Mouse (Mus musculus): ENCODE data around the gene Snapin.
A peak's percentile ranks its signal among the peaks of the same experiment; 100 is the strongest.

The Snapin gene

GRCm38 (mm10) chr3:90454931-90455330 is 35.9 kb downstream of the Snapin start:
- no peak for DNase-seq (ENCODE audit: low read depth, low spot score)

GRCm38 (mm10) chr3:90451396-90452095 is 39.3 kb downstream of the Snapin start:
- no peak for DNase-seq (ENCODE audit: low read depth, low spot score)

GRCm38 (mm10) chr3:90450874-90451273 is 40.0 kb downstream of the Snapin start:
- DNase-seq (ENCODE audit: low read depth, low spot score): no peak

GRCm38 (mm10) chr3:90448626-90449025 is 42.2 kb downstream of the Snapin start:
- no peak for DNase-seq (ENCODE audit: low read depth, low spot score)

- no peak for DNase-seq (ENCODE audit: low read depth, low spot score)
These were observed 43.7 kb downstream of the Snapin start for GRCm38 (mm10) chr3:90447123-90447494.

- DNase-seq (ENCODE audit: low read depth, low spot score): peak; percentile 40
These were observed 44.3 kb downstream of the Snapin start for GRCm38 (mm10) chr3:90446389-90447122.

GRCm38 (mm10) chr3:90445417-90446200 is 45.2 kb downstream of the Snapin start:
- DNase-seq (ENCODE audit: low read depth, low spot score): no peak

- DNase-seq (ENCODE audit: low read depth, low spot score): no peak
These were observed 46.9 kb downstream of the Snapin start for GRCm38 (mm10) chr3:90443977-90444376.

GRCm38 (mm10) chr3:90440756-90441155 is 50.1 kb downstream of the Snapin start:
- no peak for DNase-seq (ENCODE audit: low read depth, low spot score)
